Mouse (Mus musculus) neural tube, embryonic 14.5 days (tissue): ENCODE results near the gene Pde4a. TPM values are rescaled to one million over a fixed set of nuclear protein-coding genes. Genes with fewer than 3 reads are reported as not detected.
"Not testable (repeated sequence)": the region's sequence is repeated elsewhere in the genome, so short reads cannot be mapped to it uniquely, and the experiment has no call there.

Experiments used
- ATAC-seq: fragments of 200-750 bp; cut with Nextera tagmentation; 2 replicates; pipeline ENCODE4 v1.8.0; 2017; ENCODE audit warnings: low read depth, mild to moderate bottlenecking, moderate TSS enrichment, moderate library complexity
- H3K27ac ChIP-seq: fragments of 300-500 bp; sonication (generic); 2 replicates; pipeline ENCODE4 v1.5.1; 2014; ENCODE audit warnings: low read depth, mild to moderate bottlenecking, control low read depth, low read length, moderate library complexity, mixed read lengths
- H3K27me3 ChIP-seq: fragments of 300-500 bp; sonication (generic); 2 replicates; pipeline ENCODE4 v1.6.1; 2014; ENCODE audit warnings: low read length; ENCODE audit not compliant: control insufficient read depth, insufficient read depth
- H3K36me3 ChIP-seq: fragments of 300-500 bp; sonication (generic); 2 replicates; pipeline ENCODE4 v1.6.1; 2014; ENCODE audit warnings: low read length, mixed read lengths; ENCODE audit not compliant: control insufficient read depth, insufficient read depth
- H3K4me1 ChIP-seq: fragments of 300-500 bp; sonication (generic); 2 replicates; pipeline ENCODE4 v1.6.1; 2014; ENCODE audit warnings: low read length; ENCODE audit not compliant: control insufficient read depth, insufficient read depth
- H3K4me2 ChIP-seq: fragments of 300-500 bp; sonication (generic); 2 replicates; pipeline ENCODE4 v1.6.1; 2014; ENCODE audit warnings: mild to moderate bottlenecking, low read depth, low read length, control low read depth
- H3K4me3 ChIP-seq: fragments of 300-500 bp; sonication (generic); 2 replicates; pipeline ENCODE4 v1.5.1; 2014; ENCODE audit warnings: low read depth, low read length, control low read depth, mixed read lengths
- H3K9ac ChIP-seq: fragments of 300-500 bp; sonication (generic); replicated peaks from 2 replicates; pipeline ENCODE4 v1.6.1; 2014; ENCODE audit warnings: low read depth, mild to moderate bottlenecking, control low read depth, low read length, mixed read lengths
- H3K9me3 ChIP-seq: fragments of 300-500 bp; sonication (generic); 2 replicates; pipeline ENCODE4 v1.6.1; 2016; ENCODE audit warnings: low read length; ENCODE audit not compliant: control insufficient read depth
- WGBS: fragments of 180-500 bp; shearing (Covaris S2); extraction: QIAGEN DNeasy Blood & Tissue Kit; methylation state at CpG from one replicate; pipeline ENCODE4 v1.1.7; 2014; 5-methylcytosine and 5-hydroxymethylcytosine counted together
- polyA plus RNA-seq: library from polyadenylated mRNA; unstranded; fragments of >200 nt; fragmentation: Nextera tagmentation; extraction: Ambion mirVana; gene quantifications from 2 replicates; pipeline ENCODE4 v1.2.1, GENCODE M21; 2014

Gene Pde4a
- polyA plus RNA-seq, 1 experiment from 2014 or later = 35.3 TPM

GRCm38 (mm10) chr9:21189905-21190304, 24.4 kb downstream of the Pde4a start:
- no peak for ATAC-seq
- 36% methylated on average over 7 of the region's 7 CpGs for WGBS

GRCm38 (mm10) chr9:21190670-21191069, 25.2 kb downstream of the Pde4a start:
- ATAC-seq = no peak
- H3K27ac ChIP-seq = no peak overlapping the region
- no peaks in the 10 kb centered on the region for H3K36me3 ChIP-seq
- no peaks in the 10 kb centered on the region for H3K4me1 ChIP-seq
- no peaks in the 10 kb centered on the region for H3K9me3 ChIP-seq
- 60% methylated on average over 3 of the region's 3 CpGs for WGBS
- no peak overlapping the region for H3K9ac ChIP-seq
- H3K4me3 ChIP-seq = no peak overlapping the region
- H3K27me3 ChIP-seq = no peaks in the 10 kb centered on the region
- no peak overlapping the region for H3K4me2 ChIP-seq

More at GRCm38 (mm10) chr9:21189905-21190304, 24.4 kb downstream of the Pde4a start:
- H3K4me3 ChIP-seq = no peak overlapping the region
- no peak overlapping the region for H3K4me2 ChIP-seq
- 0 out of 2 replicates have a peak, but pooled peaks cover 2% of the 10 kb centered on the region for H3K27me3 ChIP-seq
- H3K36me3 ChIP-seq = no peaks in the 10 kb centered on the region
- H3K4me1 ChIP-seq = no peaks in the 10 kb centered on the region
- H3K9ac ChIP-seq = no peak overlapping the region
- H3K9me3 ChIP-seq = no peaks in the 10 kb centered on the region
- H3K27ac ChIP-seq = no peak overlapping the region

- Histone ChIP-seq H3K4me2 (no peak overlapping the region), H3K4me3 (no peak overlapping the region), H3K9me3 (no peaks in the 10 kb centered on the region), H3K4me1 (peaks cover 13% of the 10 kb centered on the region), H3K9ac (no peak overlapping the region), H3K27me3 (no peaks in the 10 kb centered on the region), H3K27ac (no peak overlapping the region), H3K36me3 (no peaks in the 10 kb centered on the region)
- 90% methylated on average over 3 of the region's 3 CpGs for WGBS
- no peak for ATAC-seq
Measured at GRCm38 (mm10) chr9:21193786-21194185, 28.3 kb downstream of the Pde4a start.

- no peak overlapping the region for H3K9ac ChIP-seq
- no peak overlapping the region for H3K4me3 ChIP-seq
- H3K27me3 ChIP-seq = no peaks in the 10 kb centered on the region
- no peak overlapping the region for H3K4me2 ChIP-seq
- peaks cover 13% of the 10 kb centered on the region for H3K4me1 ChIP-seq
- no peaks in the 10 kb centered on the region for H3K9me3 ChIP-seq
- H3K27ac ChIP-seq = no peak overlapping the region
- 78% methylated on average over 4 of the region's 4 CpGs for WGBS
- no peak for ATAC-seq
- H3K36me3 ChIP-seq = no peaks in the 10 kb centered on the region
Measured at GRCm38 (mm10) chr9:21194787-21195493, 29.4 kb downstream of the Pde4a start.

GRCm38 (mm10) chr9:21195736-21196505, 30.4 kb downstream of the Pde4a start:
- not testable (repeated sequence) for H3K9ac ChIP-seq, H3K9me3 ChIP-seq, H3K27ac ChIP-seq, H3K36me3 ChIP-seq, H3K4me3 ChIP-seq, H3K27me3 ChIP-seq
- peaks cover 13% of the 10 kb centered on the region for H3K4me1 ChIP-seq
- ATAC-seq = peak; percentile 18
- 46% methylated on average over 7 of the region's 7 CpGs for WGBS
- H3K4me2 ChIP-seq = peak overlapping the region; percentile 81; the same call in 1 of the 2 replicates

GRCm38 (mm10) chr9:21196521-21197433, 31.3 kb downstream of the Pde4a start:
- H3K36me3 ChIP-seq = peaks cover 6% of the 10 kb centered on the region; the same call in 1 of the 2 replicates
- H3K9ac ChIP-seq = peak overlapping the region; percentile 59
- WGBS = 20% methylated on average over 19 of the region's 19 CpGs
- H3K27me3 ChIP-seq = no peaks in the 10 kb centered on the region
- peak overlapping the region; percentile 51 for H3K4me3 ChIP-seq
- ATAC-seq = peak; percentile 75
- H3K4me1 ChIP-seq = peaks cover 13% of the 10 kb centered on the region
- H3K4me2 ChIP-seq = peak overlapping the region; percentile 81
- 0 out of 2 replicates have a peak overlapping the region, but pooled peaks have one; percentile 3 for H3K27ac ChIP-seq
- no peaks in the 10 kb centered on the region for H3K9me3 ChIP-seq

GRCm38 (mm10) chr9:21197981-21198380, 32.5 kb downstream of the Pde4a start:
- Histone ChIP-seq H3K4me2 (peak overlapping the region; percentile 81), H3K9ac (peak overlapping the region; percentile 59), H3K27ac (no peak overlapping the region), H3K4me1 (peaks cover 13% of the 10 kb centered on the region), H3K36me3 (peaks cover 6% of the 10 kb centered on the region; the same call in 1 of the 2 replicates), H3K27me3 (no peaks in the 10 kb centered on the region), H3K9me3 (no peaks in the 10 kb centered on the region), H3K4me3 (peak overlapping the region; percentile 51)
- peak; percentile 89 for ATAC-seq
- 9% methylated on average over 4 of the region's 4 CpGs for WGBS

- peaks cover 6% of the 10 kb centered on the region; the same call in 1 of the 2 replicates for H3K36me3 ChIP-seq
- no peak overlapping the region for H3K4me3 ChIP-seq
- H3K27ac ChIP-seq = no peak overlapping the region
- peaks cover 13% of the 10 kb centered on the region for H3K4me1 ChIP-seq
- no peaks in the 10 kb centered on the region for H3K27me3 ChIP-seq
- 82% methylated on average over 3 of the region's 3 CpGs for WGBS
- H3K9ac ChIP-seq = no peak overlapping the region
- no peak for ATAC-seq
- no peak overlapping the region for H3K4me2 ChIP-seq
- no peaks in the 10 kb centered on the region for H3K9me3 ChIP-seq
Measured at GRCm38 (mm10) chr9:21198960-21199359, 33.4 kb downstream of the Pde4a start.
